Mouse (Mus musculus) bone marrow macrophage, adult 2 months (primary cell): ENCODE results near the gene Dffa.

Experiments
- CTCF ChIP-seq: IDR thresholded peaks from 2 replicates; pipeline ENCODE4 v1.5.1; 2012; ENCODE audit warnings: low read depth, mild to moderate bottlenecking, low read length, moderate library complexity
- POLR2A ChIP-seq: IDR thresholded peaks from 2 replicates; pipeline ENCODE4 v1.6.1; 2012; ENCODE audit warnings: mild to moderate bottlenecking, low read depth, low read length, borderline replicate concordance

DNA sequence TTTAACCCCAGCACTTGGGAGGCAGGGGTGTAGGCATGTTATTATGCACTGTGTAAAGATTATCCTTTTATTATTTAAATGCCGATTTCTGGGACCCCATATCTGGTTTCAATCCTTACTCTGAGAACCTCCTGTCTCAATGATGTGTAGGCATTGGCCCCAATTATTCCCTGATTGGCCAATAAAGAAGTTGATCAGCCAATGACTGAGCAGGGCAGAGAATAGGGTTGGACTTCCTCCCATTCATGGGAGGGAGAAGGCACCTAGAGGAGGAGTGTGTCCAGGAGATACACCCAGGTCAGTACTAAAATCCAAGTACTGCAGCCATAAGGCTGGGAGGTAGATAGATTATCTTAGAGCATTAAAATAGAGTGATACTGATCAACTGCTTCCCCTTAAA lies 59.2 kb downstream of the Dffa start:
- TF ChIP-seq CTCF (no peak), POLR2A (no peak)
